Mouse (Mus musculus): ENCODE measurements around the gene Hao2.

The Hao2 gene

GRCm38 (mm10) chr3:98856892-98857291 is 36.1 kb downstream of the Hao2 start:
- DNase-seq (ENCODE audit: low read depth, low spot score): no peak

- DNase-seq (ENCODE audit: low read depth, low spot score): no peak
Observed at GRCm38 (mm10) chr3:98855160-98855559, 37.9 kb downstream of the Hao2 start.

GRCm38 (mm10) chr3:98853685-98854084 is 39.4 kb downstream of the Hao2 start:
- DNase-seq (ENCODE audit: low read depth, low spot score): no peak

- no peak for DNase-seq (ENCODE audit: low read depth, low spot score)
Observed at GRCm38 (mm10) chr3:98853051-98853450, 40.0 kb downstream of the Hao2 start.

- no peak for DNase-seq (ENCODE audit: low read depth, low spot score)
Observed at GRCm38 (mm10) chr3:98852631-98853030, 40.4 kb downstream of the Hao2 start.

- no peak for DNase-seq (ENCODE audit: low read depth, low spot score)
Observed at GRCm38 (mm10) chr3:98851853-98852252, 41.2 kb downstream of the Hao2 start.

GRCm38 (mm10) chr3:98850262-98850661 is 42.8 kb downstream of the Hao2 start:
- DNase-seq (ENCODE audit: low read depth, low spot score): no peak

GRCm38 (mm10) chr3:98848898-98849297 is 44.1 kb downstream of the Hao2 start:
- DNase-seq (ENCODE audit: low read depth, low spot score): no peak

Measured in brain, embryonic 18.5 days (tissue).